Mouse (Mus musculus) brain, embryonic 14.5 days (tissue): ENCODE results near the gene Cobl. TPM values are rescaled to one million over a fixed set of nuclear protein-coding genes. Genes with fewer than 3 reads are reported as not detected.

Experiments
- DNase-seq: peaks from one replicate; pipeline ENCODE4 v3.0.0-alpha.2; 2011; ENCODE audit warnings: low read depth
- CTCF ChIP-seq: fragments of 200-500 bp; IDR thresholded peaks from 2 replicates; pipeline ENCODE4 v1.5.1; 2012; ENCODE audit warnings: inconsistent platforms, mild to moderate bottlenecking, moderate library complexity, borderline replicate concordance; ENCODE audit not compliant: insufficient read depth, insufficient read length; ENCODE audit errors: extremely low read depth
- POLR2A ChIP-seq: fragments of 200-500 bp; IDR thresholded peaks from 2 replicates; pipeline ENCODE4 v1.6.1; 2012; ENCODE audit warnings: mild to moderate bottlenecking, inconsistent platforms, borderline replicate concordance; ENCODE audit not compliant: poor library complexity, insufficient read depth, insufficient read length, severe bottlenecking; ENCODE audit errors: extremely low read depth
- polyA plus RNA-seq: library from polyadenylated mRNA; depleted of rRNA; stranded (reverse); fragments of >200 nt; gene quantifications from 2 replicates; pipeline ENCODE4 v1.2.3, GENCODE M21; 2012

Cobl gene
- polyA plus RNA-seq, 1 experiment = 13.8 TPM

DNA sequence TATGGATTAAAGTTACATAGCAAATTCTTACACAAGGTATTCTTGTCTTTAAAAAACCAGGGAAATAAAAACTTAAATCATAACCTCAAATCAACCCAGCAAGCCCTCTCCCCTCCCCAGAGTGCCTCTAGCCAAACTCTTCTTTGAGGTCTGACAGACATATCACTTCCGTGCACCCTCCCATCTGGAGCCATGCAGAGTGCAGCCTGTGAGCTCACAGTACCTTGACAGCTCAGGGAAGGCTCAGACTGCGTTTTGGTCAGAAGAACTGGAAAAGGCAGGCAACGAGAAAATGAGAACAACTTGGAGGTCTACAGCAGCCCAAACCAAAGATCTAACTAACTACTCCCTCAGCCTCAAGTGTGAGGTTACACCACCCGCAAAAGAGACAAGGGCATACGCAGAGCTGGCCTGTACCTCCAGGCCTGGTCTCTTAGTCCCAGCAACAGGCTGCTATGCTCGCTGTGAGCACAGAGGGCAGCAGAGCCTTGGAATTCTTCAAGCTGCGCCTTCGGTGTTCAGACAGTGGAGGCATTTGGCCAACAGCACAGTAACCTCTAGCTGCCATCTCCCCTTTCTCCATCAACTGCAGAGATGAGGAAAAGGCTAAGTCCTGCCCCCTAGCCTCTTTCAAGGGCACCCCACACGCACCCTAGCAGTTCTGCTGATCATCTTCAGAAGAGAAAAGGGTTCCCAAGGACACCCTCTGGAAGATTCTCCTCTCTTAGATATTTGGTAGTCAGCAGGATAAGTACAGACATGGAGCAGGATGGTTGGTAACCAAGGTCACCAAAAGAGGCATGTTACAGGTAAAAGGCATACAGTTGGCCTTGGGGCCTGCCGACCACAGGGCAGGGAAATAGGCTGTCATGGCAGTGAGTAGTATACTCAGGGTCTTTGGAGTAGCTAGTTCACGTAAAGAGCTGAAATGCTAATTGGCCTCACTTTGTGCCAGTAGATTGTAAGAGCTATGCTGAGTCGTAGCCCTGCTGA is 91.4 kb downstream of the Cobl start:
- peak; percentile 88 for TF ChIP-seq CTCF
- no peak for TF ChIP-seq POLR2A
- DNase-seq = peak; percentile 87

DNA sequence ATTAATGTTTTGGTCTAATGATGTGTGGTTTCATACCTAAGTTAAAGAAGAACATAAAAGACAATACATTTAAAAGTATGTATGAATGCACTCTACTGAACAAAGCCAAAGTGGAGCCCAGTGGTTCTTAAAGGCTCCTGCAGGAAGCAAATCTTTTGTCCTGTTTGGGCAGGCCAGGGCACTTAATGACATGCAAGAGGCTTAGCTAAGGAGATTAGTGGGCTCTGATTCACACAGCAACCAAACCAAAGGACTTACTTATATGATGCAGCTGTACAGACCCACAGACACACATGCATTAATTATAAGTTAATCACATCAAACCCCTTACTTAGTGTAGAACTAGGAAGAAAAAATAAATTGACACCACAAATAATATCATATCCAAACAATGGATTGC is 93.8 kb downstream of the Cobl start:
- TF ChIP-seq POLR2A (no peak), CTCF (no peak)
- peak; percentile 70 for DNase-seq

DNA sequence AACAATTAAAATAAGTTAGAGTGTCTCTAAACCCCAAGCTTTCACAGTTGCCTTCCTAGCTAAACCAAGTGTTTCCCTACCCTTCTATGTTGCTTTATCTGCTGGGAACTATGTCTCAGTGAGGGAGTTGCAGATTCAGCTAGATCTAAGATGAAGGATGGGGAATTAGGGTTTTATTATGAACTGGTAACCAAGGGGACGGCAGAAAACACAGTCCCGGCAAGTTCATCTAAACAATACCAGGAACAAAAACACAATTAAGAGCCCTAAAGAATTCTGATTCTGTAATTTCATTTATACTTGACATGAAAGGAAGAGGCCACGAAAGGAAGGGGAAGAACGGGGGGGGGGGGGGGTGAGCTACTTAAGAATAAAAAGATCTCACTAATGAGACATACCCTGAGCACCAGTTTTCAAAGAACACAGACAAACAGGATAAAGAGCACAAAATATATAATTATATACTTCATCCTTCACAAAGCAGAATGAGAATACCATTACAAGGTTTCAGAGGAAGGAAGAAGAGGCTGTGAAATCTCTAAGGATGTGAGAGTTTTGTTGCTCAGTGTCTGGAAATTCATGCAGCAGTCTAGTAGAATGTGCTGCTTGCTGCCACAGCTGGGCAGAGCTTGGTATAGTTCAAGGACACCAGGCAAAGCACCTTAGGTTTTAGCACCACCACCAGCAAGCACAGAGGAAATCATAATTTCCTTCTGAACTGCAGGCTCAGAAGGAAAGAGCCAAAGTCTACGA is 97.2 kb downstream of the Cobl start:
- peak; percentile 69 for DNase-seq
- TF ChIP-seq POLR2A (no peak), CTCF (no peak)

DNA sequence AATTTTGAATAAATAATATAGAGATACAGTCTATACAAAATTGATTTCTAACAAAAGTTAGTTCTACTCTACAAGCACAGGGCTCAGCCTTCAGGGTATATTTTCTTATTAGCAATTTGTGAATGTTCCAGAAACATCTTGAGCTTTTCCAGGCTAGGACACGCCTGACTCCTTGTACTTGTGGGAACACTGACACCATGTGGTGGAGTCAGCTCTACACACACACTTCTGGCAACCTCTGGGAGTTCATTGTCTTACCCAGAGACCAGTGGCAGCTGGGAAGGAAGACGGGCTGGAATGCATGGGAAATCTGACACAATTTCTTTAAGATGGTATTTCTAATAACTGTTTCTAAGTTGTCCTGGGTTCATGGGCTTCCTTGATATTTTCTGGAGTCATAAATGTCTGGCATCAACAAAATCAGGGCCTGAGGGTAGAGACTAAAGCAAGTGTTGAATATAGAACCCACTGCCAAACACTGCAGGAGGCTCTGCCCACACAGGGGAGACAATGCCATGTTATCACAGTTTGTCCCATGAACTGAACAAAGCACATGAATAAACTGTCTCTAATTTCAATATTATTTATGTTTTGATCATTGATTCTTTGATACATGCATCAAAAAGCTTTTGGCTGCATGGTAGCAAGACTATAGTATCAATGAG is 105.3 kb downstream of the Cobl start:
- peak; percentile 87 for DNase-seq
- TF ChIP-seq POLR2A (no peak), CTCF (peak; percentile 73; the same call in 1 of the 2 replicates)

- TF ChIP-seq POLR2A (no peak), CTCF (no peak)
- no peak for DNase-seq
Measured at GRCm38 (mm10) chr11:12358602-12359001, 106.2 kb downstream of the Cobl start.

DNA sequence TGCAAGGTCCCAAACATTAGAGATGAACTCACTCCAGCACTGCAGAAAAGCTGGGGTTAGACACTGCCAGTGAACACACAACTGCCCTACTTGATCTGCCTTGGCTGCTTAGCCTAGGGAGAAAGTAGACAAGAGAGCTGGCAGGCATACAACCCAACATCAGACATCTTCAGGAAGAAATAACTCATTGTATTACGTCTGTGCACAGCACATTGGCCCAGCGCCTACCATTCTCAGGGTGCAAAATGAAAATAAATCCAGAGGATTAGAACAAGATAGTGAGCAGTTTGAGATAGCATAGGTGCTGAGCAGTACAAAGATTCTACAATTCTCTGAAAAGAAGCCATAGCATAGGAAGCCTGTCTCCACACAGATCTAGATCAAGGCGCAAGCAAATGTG is 109.1 kb downstream of the Cobl start:
- no peak for TF ChIP-seq POLR2A
- no peak for DNase-seq

- no peak for DNase-seq
- TF ChIP-seq CTCF = no peak
- TF ChIP-seq POLR2A = no peak
Measured at GRCm38 (mm10) chr11:12350986-12351546, 113.7 kb downstream of the Cobl start.

DNA sequence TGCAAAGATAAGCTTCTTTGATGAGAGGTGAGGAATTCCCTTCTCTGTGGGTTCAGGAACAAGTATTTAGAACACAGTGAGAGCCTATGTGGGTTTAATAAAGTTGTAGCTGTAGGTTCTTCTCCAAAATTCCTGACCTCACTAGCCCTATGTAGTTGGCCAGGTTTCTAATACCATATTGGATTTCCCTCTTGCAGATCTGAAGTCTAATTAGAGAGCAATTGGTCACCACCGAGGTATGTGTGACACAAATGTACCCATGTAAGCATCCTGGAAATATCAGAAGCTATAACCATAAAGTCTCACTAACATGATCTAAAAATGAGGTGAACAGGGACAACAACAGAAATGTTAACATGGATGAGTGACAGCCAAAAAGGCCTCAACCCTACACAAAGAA is 114.7 kb downstream of the Cobl start:
- no peak for DNase-seq
- no peak for TF ChIP-seq POLR2A
- TF ChIP-seq CTCF = no peak

DNA sequence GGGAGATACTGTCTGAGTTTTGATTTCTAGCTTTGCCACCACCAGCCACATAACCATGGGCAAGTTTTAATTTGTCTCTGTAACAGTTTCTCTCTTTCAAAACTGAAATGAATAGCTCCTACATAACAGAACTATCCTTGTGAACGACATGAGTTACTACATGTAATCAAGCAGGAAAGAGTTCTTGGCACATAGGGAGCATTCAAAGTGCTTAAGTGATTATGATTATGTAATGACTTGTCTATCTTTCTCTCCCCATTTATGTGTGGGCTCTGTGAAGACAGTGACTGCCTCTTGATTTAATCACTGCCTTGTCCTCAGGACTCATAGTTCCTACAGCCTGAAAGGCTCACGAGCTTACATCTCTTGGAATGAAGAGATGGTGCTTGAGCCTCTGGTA is 118.3 kb downstream of the Cobl start:
- TF ChIP-seq POLR2A (no peak), CTCF (no peak)
- no peak for DNase-seq

GRCm38 (mm10) chr11:12343686-12344085 is 121.1 kb downstream of the Cobl start:
- TF ChIP-seq POLR2A (no peak), CTCF (no peak)
- no peak for DNase-seq

- DNase-seq = no peak
- TF ChIP-seq POLR2A (no peak), CTCF (no peak)
Measured at GRCm38 (mm10) chr11:12340697-12341096, 124.1 kb downstream of the Cobl start.
